Mouse (Mus musculus) embryonic fibroblast, embryonic 13.5 days (primary cell): ENCODE measurements at regions not wholly inside any gene's neighbourhood (a gene's known extent, or its start where the extent isn't known, plus 50 kb on each side); places are given as distances from the start of the nearest gene placed in this dataset.

Source experiments
- H3K27ac ChIP-seq: 2 replicates; pipeline ENCODE4 v1.5.1; 2012; ENCODE audit warnings: low read length, control low read depth, inconsistent platforms; ENCODE audit not compliant: insufficient read depth
- H3K4me1 ChIP-seq: 2 replicates; pipeline ENCODE4 v1.6.1; 2011; ENCODE audit warnings: low read length; ENCODE audit not compliant: control insufficient read depth, insufficient read depth
- H3K4me3 ChIP-seq: 2 replicates; pipeline ENCODE4 v1.5.1; 2011; ENCODE audit warnings: mild to moderate bottlenecking, control low read depth, low read length; ENCODE audit not compliant: insufficient read depth
- CTCF ChIP-seq: IDR thresholded peaks from 2 replicates; pipeline ENCODE4 v1.5.1; 2011; ENCODE audit warnings: mild to moderate bottlenecking, control low read depth, low read length, moderate library complexity, borderline replicate concordance; ENCODE audit not compliant: insufficient read depth
- POLR2A ChIP-seq: IDR thresholded peaks from 2 replicates; pipeline ENCODE4 v1.6.1; 2011; ENCODE audit warnings: low read depth, mild to moderate bottlenecking, control low read depth, low read length, moderate library complexity

- Histone ChIP-seq H3K27ac (no peak overlapping the region), H3K4me3 (no peak overlapping the region), H3K4me1 (peaks cover 2% of the 10 kb centered on the region; the same call in 1 of the 2 replicates)
- no peak for TF ChIP-seq CTCF
- TF ChIP-seq POLR2A, result no peak
Observed at GRCm38 (mm10) chr10:111419375-111420194, 53.4 kb upstream of the Nap1l1 start.

- Histone ChIP-seq H3K4me1 (peaks cover 2% of the 10 kb centered on the region; the same call in 1 of the 2 replicates), H3K4me3 (no peak overlapping the region), H3K27ac (no peak overlapping the region)
- TF ChIP-seq POLR2A (no peak), CTCF (no peak)
Observed at GRCm38 (mm10) chr10:111420195-111420838, 52.7 kb upstream of the Nap1l1 start.

- no peak overlapping the region for H3K4me3 ChIP-seq
- peaks cover 2% of the 10 kb centered on the region; the same call in 1 of the 2 replicates for H3K4me1 ChIP-seq
- TF ChIP-seq CTCF, result no peak
- no peak overlapping the region for H3K27ac ChIP-seq
Observed at GRCm38 (mm10) chr10:111422057-111422456, 51.0 kb upstream of the Nap1l1 start.

GRCm38 (mm10) chr10:111422649-111423048 lies 50.4 kb upstream of the Nap1l1 start:
- H3K27ac ChIP-seq, result no peak overlapping the region
- H3K4me3 ChIP-seq, result no peak overlapping the region
- no peak for TF ChIP-seq CTCF
- no peak for TF ChIP-seq POLR2A
- H3K4me1 ChIP-seq, result peaks cover 2% of the 10 kb centered on the region; the same call in 1 of the 2 replicates
